In the genomic region with DNA sequence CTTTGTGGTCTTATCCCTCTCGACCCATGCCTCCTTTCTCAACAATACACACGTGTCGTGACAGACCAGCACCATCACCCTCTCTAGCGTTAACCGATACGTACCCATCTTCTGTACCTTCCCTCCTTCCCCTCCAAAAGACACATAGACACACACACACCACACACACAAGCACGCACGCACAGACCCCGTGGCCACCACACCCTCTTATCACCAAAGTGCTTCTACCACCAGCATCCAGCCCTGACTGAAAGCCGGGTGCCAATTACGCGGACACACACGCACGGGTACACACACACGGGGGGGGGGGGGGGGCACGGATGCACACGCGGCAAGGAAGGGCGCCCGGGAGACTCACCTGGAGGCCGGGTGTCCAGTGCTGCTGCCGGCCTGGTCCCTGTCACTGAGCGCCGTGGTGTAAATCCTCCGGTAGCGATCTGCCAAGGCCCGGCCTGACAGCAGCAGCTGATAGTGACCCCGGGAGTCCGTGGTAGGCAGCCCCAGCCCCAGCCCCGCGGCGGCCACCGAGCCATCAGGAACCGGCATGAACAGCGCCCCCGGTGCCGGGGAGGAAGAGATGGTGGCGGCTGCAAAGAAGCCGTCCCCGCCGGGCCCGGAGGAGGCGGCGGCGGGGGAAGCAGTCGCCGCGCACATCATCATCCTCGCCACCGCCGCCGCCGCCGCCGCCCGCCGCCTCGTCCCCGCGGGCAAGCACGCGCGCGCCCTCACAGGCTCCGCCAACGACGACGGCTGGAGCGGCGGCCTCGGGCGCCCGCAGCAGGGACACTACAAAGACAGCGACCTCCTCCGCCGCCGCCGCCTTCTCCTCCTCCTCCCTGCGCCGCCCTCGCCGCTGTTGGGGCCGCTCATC, we compare ENCODE assay signal across 8 mouse cellular contexts. TPM values are rescaled to one million over a fixed set of nuclear protein-coding genes. Genes with fewer than 3 reads are reported as not detected.
DNase-seq lines count a peak whose midpoint lies in the region; ATAC-seq lines count a peak whose summit lies in the region.

No protein-coding gene starts in this region.

- peak overlapping the region; percentile 78 for H3K4me3 ChIP-seq in kidney, embryonic 16.5 days (ENCODE audit: low read length)
- H3K4me3 ChIP-seq in liver, embryonic 12.5 days, result peak overlapping the region; percentile 81

- peak; percentile 59 for DNase-seq in 416B (ENCODE audit: low read depth)
- peak; percentile 62 for DNase-seq in NIH3T3 (ENCODE audit: low read depth)
- DNase-seq in gastrocnemius, postnatal 4 days (ENCODE audit: low spot score in 2 of 2), result peak; percentile 53 to 70
- peak; percentile 68 for DNase-seq in naive thymus-derived CD4-positive, alpha-beta T cell, adult 2 months (ENCODE audit: low read depth)
- DNase-seq in thymus, postnatal 0 days (ENCODE audit: low spot score), result peak; percentile 27

- peak overlapping the region; percentile 83 for H3K27ac ChIP-seq in kidney, embryonic 16.5 days (ENCODE audit: low read length)
- peak overlapping the region; percentile 95 for H3K27ac ChIP-seq in liver, embryonic 12.5 days

- peak; percentile 3; the same call in 1 of the 2 replicates for ATAC-seq in common myeloid progenitor, adult 5-6 weeks (replicated peaks; ENCODE audit: low read depth, poor library complexity, severe bottlenecking)
- peak; percentile 69 for ATAC-seq in kidney, embryonic 16.5 days (ENCODE audit: low FRiP score, low TSS enrichment)
- ATAC-seq in liver, embryonic 12.5 days, result peak; percentile 45

- peaks cover 13% of the 10 kb centered on the region for H3K4me1 ChIP-seq in kidney, embryonic 16.5 days (ENCODE audit: insufficient read depth, low read length)
- H3K4me1 ChIP-seq in liver, embryonic 12.5 days, result peaks cover 69% of the 10 kb centered on the region

- H3K36me3 ChIP-seq in kidney, embryonic 16.5 days (ENCODE audit: insufficient read depth, low read length), result no peaks in the 10 kb centered on the region
- no peaks in the 10 kb centered on the region for H3K36me3 ChIP-seq in liver, embryonic 12.5 days

- peak overlapping the region; percentile 73 for H3K4me2 ChIP-seq in kidney, embryonic 16.5 days (replicated peaks; ENCODE audit: low read depth, low read length)
- H3K4me2 ChIP-seq in liver, embryonic 12.5 days, result peak overlapping the region; percentile 95

- H3K27me3 ChIP-seq in kidney, embryonic 16.5 days (ENCODE audit: insufficient read depth, low read length), result no peaks in the 10 kb centered on the region
- H3K27me3 ChIP-seq in liver, embryonic 12.5 days (replicated peaks), result no peaks in the 10 kb centered on the region

- H3K9me3 ChIP-seq in kidney, embryonic 16.5 days (ENCODE audit: low read length), result no peaks in the 10 kb centered on the region
- H3K9me3 ChIP-seq in liver, embryonic 12.5 days (replicated peaks), result no peaks in the 10 kb centered on the region

- WGBS in kidney, embryonic 16.5 days, result under 1% methylated on average over 44 of the region's 83 CpGs
- under 1% methylated on average over 51 of the region's 83 CpGs for WGBS in liver, embryonic 12.5 days (ENCODE audit: insufficient replicate concordance)

- peak overlapping the region; percentile 80 for H3K9ac ChIP-seq in kidney, embryonic 16.5 days (replicated peaks; ENCODE audit: low read length)
- H3K9ac ChIP-seq in liver, embryonic 12.5 days, result peak overlapping the region; percentile 90

RNA-seq across cellular contexts. Expression of a gene that starts 0.5 kb away (rescaled TPM):
- total RNA-seq in common myeloid progenitor, adult 5-6 weeks (2017), result 70.1 and 74.2 TPM in 2 replicates
- 10 to 100 TPM; 29.1 to 32.1 TPM for total RNA-seq in gastrocnemius, postnatal 4 days (2021)
- polyA plus RNA-seq in kidney, embryonic 16.5 days (2015; fragmentation: Nextera tagmentation; extraction: Ambion mirVana), result 17.4 and 19.3 TPM in 2 replicates
- 11.2 and 11.5 TPM in 2 replicates for polyA plus RNA-seq in liver, embryonic 12.5 days (2016; fragmentation: Nextera tagmentation; extraction: Ambion mirVana)
- polyA plus RNA-seq in thymus, postnatal 0 days (2015; fragmentation: Nextera tagmentation; extraction: Ambion mirVana), result 21.0 and 26.7 TPM in 2 replicates

Comparison
In these comparisons a context has a peak if more than half of its experiments do, and no peak if none do; other contexts are left out.
1. Peak in every context shown above with its lines: DNase-seq, ATAC-seq, H3K4me3 ChIP-seq and H3K27ac ChIP-seq.
2. ATAC-seq: peak in every context shown above with its lines; median percentile 69 in kidney, embryonic 16.5 days; 45 in liver, embryonic 12.5 days; 3 in common myeloid progenitor, adult 5-6 weeks.